Mouse (Mus musculus): Measurements from ENCODE around the gene Mtch1. TPM values are rescaled to one million over a fixed set of nuclear protein-coding genes. Genes with fewer than 3 reads are reported as not detected.

The Mtch1 gene
- polyA plus RNA-seq, 1 experiment from 2014 or later, result 286 TPM

DNA sequence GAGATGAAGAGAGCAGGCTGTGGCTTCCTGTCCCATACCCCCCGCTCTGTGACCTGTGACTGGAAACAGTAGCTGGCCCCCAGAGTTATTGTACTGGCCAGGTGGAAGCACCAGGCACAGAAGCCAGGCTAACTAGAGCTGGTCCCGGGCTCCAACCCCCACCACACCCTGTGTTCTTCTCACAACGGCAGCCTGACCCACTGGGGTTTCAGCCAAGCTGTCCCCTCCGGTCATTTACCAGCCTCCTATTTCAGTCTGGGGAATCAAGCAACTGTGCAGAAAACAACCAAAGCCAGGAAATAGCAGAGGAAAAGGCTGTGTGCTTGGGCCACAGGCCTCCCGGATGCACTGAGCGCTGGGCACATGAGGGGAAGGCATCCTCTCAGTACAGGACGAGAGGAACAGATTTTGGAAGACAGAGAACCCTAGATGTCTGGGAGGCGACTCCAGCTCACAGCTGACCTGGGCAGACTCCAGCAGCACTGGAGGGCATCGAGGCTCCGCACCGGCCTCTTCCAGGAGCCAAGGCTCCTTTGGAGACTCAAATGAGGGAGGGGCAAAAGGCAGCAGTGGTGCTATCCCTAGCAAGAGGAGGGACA is 8.5 kb downstream of the Mtch1 start:
- H3K9me3 ChIP-seq (replicated peaks), result no peaks in the 10 kb centered on the region
- WGBS, result 87% methylated on average over 11 of the region's 11 CpGs
- H3K27ac ChIP-seq, result 0 out of 2 replicates have a peak overlapping the region, but pooled peaks have one; percentile 33
- H3K36me3 ChIP-seq, result peaks cover 92% of the 10 kb centered on the region
- no peaks in the 10 kb centered on the region for H3K27me3 ChIP-seq (ENCODE audit: low read depth, poor library complexity, severe bottlenecking)
- H3K4me3 ChIP-seq, result no peak overlapping the region
- no peak for DNase-seq (ENCODE audit: low spot score)
- peaks cover 33% of the 10 kb centered on the region for H3K4me1 ChIP-seq

DNA sequence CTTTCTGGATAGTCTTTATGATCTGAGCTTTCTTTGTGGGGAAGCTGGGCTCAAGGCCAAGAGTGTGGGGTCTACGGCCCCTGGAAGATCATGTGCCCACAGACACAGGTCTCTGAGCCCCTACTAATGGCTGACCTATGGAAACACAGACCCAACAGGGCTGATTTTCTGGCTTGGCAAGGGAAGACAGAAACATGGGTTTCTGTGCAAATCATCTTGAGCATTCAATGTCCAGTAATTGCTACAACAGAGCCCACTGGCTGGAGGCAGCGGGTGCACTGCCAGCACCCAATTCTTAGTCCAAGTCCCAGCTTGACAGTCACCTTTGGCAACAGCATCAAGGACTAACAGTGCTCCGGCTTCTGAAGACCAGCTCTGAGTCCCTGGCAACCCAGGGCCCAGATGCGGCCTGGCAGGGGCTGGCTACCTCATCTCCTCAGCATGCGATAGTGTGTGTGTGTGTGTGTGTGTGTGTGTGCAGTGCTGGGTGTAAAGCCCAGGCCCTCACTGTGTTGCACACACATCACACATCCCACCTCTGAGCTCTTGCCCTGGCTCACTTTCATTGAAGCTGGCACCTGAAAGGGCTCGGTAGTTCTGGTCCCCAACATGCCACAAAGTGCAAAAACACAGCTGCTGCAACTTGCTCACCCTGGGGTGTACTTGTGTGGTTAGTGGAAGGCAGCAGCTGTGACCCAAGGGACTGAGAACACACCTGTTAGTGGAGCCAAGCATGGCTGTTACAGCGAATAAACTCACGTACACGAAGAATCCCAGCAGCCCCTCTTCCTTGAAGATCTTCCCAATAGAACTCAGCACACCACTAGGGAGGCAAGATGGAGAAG is 9.5 kb downstream of the Mtch1 start:
- no peak overlapping the region for H3K27ac ChIP-seq
- WGBS, result 92% methylated on average over 9 of the region's 9 CpGs
- H3K4me3 ChIP-seq, result no peak overlapping the region
- H3K4me1 ChIP-seq, result peaks cover 33% of the 10 kb centered on the region
- no peak for DNase-seq (ENCODE audit: low spot score)
- H3K9me3 ChIP-seq (replicated peaks), result no peaks in the 10 kb centered on the region
- no peaks in the 10 kb centered on the region for H3K27me3 ChIP-seq (ENCODE audit: low read depth, poor library complexity, severe bottlenecking)
- peaks cover 92% of the 10 kb centered on the region for H3K36me3 ChIP-seq

DNA sequence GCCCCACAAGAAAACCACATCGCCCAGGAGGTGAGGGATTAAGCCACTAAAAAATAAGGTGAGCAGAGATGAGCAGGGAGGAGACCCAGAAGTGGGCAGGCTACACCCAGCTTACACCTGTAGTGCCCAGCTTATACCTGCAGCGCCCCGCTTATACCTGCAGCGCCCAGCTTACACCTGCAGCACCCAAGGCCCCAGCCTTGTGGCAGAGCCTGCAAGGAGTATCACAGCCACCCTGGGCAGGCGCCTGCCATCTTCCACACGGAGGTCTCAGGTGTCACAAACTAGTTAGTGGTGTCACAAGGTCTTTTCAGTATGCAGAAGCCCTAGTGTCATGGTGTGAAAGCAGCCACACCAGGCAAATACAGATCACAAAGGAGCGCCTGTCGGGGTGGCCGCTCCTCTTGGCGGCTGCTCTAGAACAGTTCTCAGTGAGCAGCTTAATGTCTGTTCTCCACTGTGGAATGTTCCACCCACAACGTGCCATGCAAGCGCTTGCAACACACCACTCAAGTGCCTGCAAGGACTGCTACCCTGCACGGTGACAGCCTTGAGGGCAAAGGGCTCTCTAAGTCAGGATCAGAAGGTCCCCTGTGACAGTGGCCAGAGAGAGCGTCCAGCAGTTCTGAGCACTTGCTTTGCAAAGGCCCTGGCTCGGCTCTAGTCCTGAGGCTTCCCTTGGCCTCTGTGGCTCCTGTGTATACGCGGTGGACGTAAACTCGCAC is 11.3 kb downstream of the Mtch1 start:
- H3K27me3 ChIP-seq (ENCODE audit: low read depth, poor library complexity, severe bottlenecking), result no peaks in the 10 kb centered on the region
- H3K9me3 ChIP-seq (replicated peaks), result no peaks in the 10 kb centered on the region
- no peak for DNase-seq (ENCODE audit: low spot score)
- no peak overlapping the region for H3K27ac ChIP-seq
- H3K4me3 ChIP-seq, result no peak overlapping the region
- WGBS, result 91% methylated on average over 19 of the region's 19 CpGs
- H3K36me3 ChIP-seq, result peaks cover 96% of the 10 kb centered on the region
- H3K4me1 ChIP-seq, result peaks cover 17% of the 10 kb centered on the region

DNA sequence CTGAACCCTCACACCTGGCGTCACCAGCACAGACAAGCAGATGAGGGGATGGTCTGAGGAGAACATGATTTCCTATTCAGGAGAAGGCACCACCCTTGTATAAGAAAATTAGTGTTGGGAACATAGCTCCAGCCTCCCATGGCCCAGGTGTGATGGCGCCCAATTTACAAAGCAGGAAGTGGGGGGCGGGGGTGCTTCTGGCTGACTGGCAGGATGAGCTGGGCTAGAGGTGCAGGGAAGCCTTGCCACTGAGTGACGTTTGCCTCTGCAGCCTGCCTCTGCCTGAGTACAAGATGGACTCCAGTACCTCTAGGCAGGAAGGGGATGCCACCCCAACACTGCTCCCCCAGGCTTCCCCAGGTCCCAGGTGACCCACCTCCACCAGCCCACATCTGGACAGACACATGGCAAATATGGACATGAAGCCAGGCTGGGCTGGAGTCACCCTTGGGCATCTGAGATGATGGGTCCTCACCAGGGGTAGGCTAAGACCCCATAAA is 15.5 kb downstream of the Mtch1 start:
- Histone ChIP-seq H3K4me1 (peaks cover 6% of the 10 kb centered on the region), H3K36me3 (peaks cover 71% of the 10 kb centered on the region), H3K4me3 (no peak overlapping the region), H3K9me3 (replicated peaks) (no peaks in the 10 kb centered on the region), H3K27me3 (ENCODE audit: low read depth, poor library complexity, severe bottlenecking) (peaks cover 19% of the 10 kb centered on the region), H3K27ac (no peak overlapping the region)
- no peak for DNase-seq (ENCODE audit: low spot score)
- WGBS, result 73% methylated on average over 4 of the region's 4 CpGs

DNA sequence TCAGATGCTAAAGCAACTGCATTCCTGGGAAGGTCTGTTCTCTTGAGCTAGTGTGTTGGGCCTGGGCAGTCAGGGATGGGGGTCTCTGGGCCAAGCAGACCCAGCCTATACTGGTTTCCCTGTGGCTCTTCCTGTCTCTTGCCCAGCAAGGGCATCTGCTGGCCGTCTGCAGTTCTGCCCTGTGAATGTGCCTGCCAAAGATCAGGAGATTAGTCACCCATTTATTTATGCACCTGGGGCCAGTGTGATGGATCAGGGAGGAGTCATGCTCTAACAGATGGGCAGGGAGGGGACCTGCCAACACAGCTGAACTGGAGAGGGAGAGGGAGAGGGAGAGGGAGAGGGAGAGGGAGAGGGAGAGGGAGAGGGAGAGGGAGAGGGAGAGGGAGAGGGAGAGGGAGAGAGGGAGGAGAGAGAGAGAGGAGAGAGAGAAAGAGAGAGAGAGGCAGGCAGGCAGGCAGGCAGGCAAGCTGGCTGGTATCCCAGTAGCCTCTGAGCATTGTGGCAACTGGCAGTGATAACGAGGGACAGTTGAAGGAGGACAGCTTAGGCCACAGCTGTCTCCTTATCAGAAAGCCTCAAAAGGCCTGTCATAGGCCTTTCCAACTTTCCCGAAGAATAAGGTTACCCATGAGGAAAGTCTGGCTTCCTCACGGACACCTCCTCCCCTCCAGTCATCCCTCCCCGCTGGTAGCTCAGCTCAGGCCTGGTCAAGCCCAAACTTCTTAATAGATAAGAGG is 16.9 kb downstream of the Mtch1 start:
- Histone ChIP-seq H3K4me1 (peaks cover 20% of the 10 kb centered on the region), H3K4me3 (no peak overlapping the region), H3K27ac (no peak overlapping the region), H3K36me3 (peaks cover 57% of the 10 kb centered on the region), H3K27me3 (ENCODE audit: low read depth, poor library complexity, severe bottlenecking) (peaks cover 33% of the 10 kb centered on the region), H3K9me3 (replicated peaks) (no peaks in the 10 kb centered on the region)
- WGBS, result 45% methylated on average over 5 of the region's 5 CpGs
- DNase-seq (ENCODE audit: low spot score), result no peak

DNA sequence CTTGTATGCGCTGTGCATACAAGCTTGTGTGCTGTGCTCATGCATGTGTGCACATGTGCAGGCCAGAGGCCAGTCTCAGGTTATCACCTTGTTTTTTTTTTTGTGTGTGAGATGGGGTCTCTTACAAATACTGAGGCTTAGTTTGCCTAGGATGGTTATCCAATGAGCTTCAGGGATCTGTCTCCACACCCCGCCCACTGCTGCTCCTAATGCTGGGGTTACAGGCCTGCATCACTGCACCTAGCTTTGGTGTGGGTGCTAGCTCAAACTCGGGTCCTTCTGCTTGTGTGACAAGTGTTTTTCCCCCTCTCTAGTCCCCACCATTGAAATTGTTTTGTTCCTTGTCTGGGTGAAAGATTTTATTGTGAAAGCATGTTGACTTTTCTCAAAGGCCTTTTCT is 17.5 kb downstream of the Mtch1 start:
- H3K9me3 ChIP-seq (replicated peaks), result no peaks in the 10 kb centered on the region
- no peak overlapping the region for H3K4me3 ChIP-seq
- 88% methylated on average over 3 of the region's 3 CpGs for WGBS
- H3K27me3 ChIP-seq (ENCODE audit: low read depth, poor library complexity, severe bottlenecking), result peaks cover 38% of the 10 kb centered on the region
- H3K4me1 ChIP-seq, result peaks cover 22% of the 10 kb centered on the region
- no peak overlapping the region for H3K27ac ChIP-seq
- DNase-seq (ENCODE audit: low spot score), result no peak
- peaks cover 51% of the 10 kb centered on the region for H3K36me3 ChIP-seq

DNA sequence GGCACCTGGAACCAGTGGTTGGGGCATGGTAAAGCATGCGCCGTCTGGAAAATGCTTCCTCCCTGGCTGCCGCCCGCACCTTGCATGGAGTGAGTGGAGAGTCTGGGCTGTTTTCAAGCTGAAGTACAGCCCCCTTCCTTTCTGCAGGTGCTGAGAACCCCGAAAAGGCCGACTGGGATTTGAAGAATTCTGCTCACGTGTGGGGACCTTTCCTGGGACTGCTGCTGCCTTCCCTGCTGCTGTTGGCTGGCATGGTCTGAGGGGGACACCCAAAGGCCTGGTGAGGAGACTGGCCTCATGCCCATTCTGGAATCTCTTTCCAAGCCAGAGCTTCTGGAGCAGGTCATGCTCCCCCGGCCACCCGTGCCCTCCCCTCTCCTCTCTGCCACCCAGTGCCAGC is 20.0 kb downstream of the Mtch1 start:
- DNase-seq (ENCODE audit: low spot score), result no peak
- H3K27ac ChIP-seq, result peak overlapping the region; percentile 77; the same call in 1 of the 2 replicates
- peaks cover 59% of the 10 kb centered on the region for H3K27me3 ChIP-seq (ENCODE audit: low read depth, poor library complexity, severe bottlenecking)
- no peak overlapping the region for H3K4me3 ChIP-seq
- H3K36me3 ChIP-seq, result peaks cover 29% of the 10 kb centered on the region
- no peaks in the 10 kb centered on the region for H3K9me3 ChIP-seq (replicated peaks)
- peaks cover 25% of the 10 kb centered on the region for H3K4me1 ChIP-seq
- WGBS, result 80% methylated on average over 9 of the region's 9 CpGs

DNA sequence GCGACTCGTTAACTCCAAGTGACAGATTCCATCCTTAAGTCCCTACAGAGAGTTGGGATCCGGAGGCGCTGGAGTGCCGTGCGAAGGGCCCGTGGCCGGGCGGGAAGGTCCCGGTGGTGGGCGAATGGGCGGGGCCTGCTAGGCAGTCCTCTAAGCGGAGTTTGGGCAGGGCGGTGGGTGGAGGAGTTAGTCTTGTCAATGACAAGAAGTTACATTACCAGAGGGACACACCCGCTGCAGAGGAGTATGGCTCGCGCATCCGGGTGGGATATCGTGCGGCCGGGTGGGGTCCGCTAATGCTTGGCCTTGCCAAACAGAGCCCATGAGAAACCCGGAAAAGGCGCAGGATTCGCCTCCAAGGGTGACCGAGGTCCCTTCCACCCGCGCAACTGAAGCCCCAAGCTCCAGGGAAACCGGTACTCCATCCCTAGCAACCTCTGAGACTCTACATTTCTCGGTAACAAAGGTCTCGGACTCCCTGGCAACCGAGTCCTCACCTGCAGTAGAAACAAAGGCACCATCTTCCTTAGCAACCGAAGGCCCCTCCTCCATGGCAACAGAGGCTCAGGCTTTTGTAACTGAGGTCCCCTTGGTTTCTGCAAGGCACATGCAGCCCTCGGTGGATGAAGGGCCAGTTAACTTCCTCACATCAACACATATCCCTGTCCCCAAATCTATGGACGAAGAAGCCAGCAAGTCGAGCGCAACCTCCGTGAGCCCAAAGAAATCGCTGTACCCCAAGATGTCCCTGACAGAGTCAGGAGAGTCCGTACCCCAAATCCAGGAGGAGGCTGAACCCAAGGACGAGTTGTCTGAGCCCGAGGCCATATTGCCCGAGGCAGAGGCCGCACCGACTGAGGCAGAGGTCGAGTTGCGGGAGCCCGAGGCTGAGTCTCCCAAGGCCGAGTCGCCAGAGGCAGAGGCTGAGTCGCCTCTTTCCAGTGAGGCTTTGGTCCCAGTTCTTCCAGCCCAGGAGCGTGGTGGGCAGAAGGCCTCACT is 20.9 kb downstream of the Mtch1 start:
- peaks cover 34% of the 10 kb centered on the region for H3K4me1 ChIP-seq
- H3K27ac ChIP-seq, result peak overlapping the region; percentile 77
- WGBS, result 13% methylated on average over 52 of the region's 52 CpGs
- H3K27me3 ChIP-seq (ENCODE audit: low read depth, poor library complexity, severe bottlenecking), result peaks cover 67% of the 10 kb centered on the region
- no peaks in the 10 kb centered on the region for H3K9me3 ChIP-seq (replicated peaks)
- H3K36me3 ChIP-seq, result peaks cover 20% of the 10 kb centered on the region
- H3K4me3 ChIP-seq, result peak overlapping the region; percentile 50
- DNase-seq (ENCODE audit: low spot score), result peak; percentile 76

DNA sequence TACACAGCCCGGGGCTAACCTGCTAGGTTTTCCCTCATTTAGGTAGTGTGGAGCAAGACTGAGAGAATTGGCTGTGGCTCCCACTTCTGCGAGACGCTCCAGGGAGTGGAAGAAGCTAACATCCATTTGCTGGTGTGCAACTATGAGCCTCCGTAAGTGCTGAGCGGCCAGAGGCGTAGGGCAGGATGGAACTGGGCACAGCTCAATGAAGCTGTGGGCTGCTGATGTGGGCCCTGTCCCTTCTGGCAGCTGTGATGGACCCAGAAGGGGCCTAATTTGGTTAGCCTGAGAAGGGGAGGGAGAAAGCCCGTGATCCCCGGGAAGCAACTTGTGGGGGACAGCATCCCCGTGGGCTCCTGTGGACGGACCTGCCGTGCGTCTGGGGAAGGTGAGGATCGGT is 21.9 kb downstream of the Mtch1 start:
- WGBS, result 50% methylated on average over 13 of the region's 13 CpGs
- H3K4me3 ChIP-seq, result peak overlapping the region; percentile 50; the same call in 1 of the 2 replicates
- H3K36me3 ChIP-seq, result peaks cover 11% of the 10 kb centered on the region
- H3K9me3 ChIP-seq (replicated peaks), result no peaks in the 10 kb centered on the region
- peaks cover 41% of the 10 kb centered on the region for H3K4me1 ChIP-seq
- DNase-seq (ENCODE audit: low spot score), result no peak
- H3K27me3 ChIP-seq (ENCODE audit: low read depth, poor library complexity, severe bottlenecking), result peaks cover 77% of the 10 kb centered on the region
- H3K27ac ChIP-seq, result peak overlapping the region; percentile 77; the same call in 1 of the 2 replicates

DNA sequence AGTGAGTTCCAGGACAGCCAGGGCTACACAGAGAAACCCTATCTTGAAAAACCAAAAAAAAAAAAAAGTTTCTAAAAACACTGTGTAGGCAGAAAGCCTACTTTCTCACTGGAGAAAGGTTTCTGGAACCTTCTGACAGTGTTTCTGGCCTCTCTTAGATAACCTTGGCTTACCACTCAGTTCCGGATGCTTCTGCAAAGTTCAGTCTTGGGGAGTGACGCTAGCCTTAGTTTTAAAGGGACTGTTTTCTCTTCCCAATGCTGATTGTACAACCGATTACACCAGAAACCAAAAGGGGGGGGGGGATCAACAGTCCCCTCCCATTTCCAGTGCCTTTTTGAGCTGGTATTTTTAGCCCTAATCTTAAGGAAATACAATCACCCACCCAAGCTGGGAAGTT is 24.1 kb downstream of the Mtch1 start:
- no peak overlapping the region for H3K4me3 ChIP-seq
- peaks cover 53% of the 10 kb centered on the region for H3K4me1 ChIP-seq
- H3K36me3 ChIP-seq, result no peaks in the 10 kb centered on the region
- no peak overlapping the region for H3K27ac ChIP-seq
- no peaks in the 10 kb centered on the region for H3K9me3 ChIP-seq (replicated peaks)
- peaks cover 94% of the 10 kb centered on the region for H3K27me3 ChIP-seq (ENCODE audit: low read depth, poor library complexity, severe bottlenecking)
- WGBS, result 93% methylated on average over 3 of the region's 3 CpGs
- DNase-seq (ENCODE audit: low spot score), result no peak

DNA sequence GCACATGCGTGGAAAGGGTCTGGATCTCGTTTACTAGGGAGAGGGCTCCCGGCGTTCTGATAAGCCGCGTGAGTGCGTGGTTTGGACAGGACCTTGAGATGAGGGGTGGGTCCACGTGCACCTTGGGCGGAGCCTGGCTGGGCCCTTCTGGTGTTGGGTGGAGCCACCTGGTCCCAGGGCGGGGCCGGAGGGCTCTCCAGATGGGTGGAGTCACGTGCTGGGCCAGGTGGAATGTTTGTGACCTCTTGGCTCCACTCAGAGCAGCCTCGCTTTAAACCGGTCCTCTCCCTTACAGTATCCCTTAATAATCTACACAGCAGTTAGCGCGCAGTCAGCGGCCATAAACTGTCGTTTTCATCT is 25.2 kb downstream of the Mtch1 start:
- H3K4me3 ChIP-seq, result peak overlapping the region; percentile 43
- H3K36me3 ChIP-seq, result no peaks in the 10 kb centered on the region
- no peaks in the 10 kb centered on the region for H3K9me3 ChIP-seq (replicated peaks)
- peak overlapping the region; percentile 59; the same call in 1 of the 2 replicates for H3K27ac ChIP-seq
- DNase-seq (ENCODE audit: low spot score), result peak; percentile 71
- peaks cover 87% of the 10 kb centered on the region for H3K27me3 ChIP-seq (ENCODE audit: low read depth, poor library complexity, severe bottlenecking)
- 8% methylated on average over 18 of the region's 18 CpGs for WGBS
- H3K4me1 ChIP-seq, result peaks cover 50% of the 10 kb centered on the region

Data from limb, embryonic 10.5 days (tissue).